Mouse (Mus musculus) cerebellum, postnatal 14 days (tissue): Measurements from ENCODE around the gene Jmy.
"Not testable (repeated sequence)": the region's sequence is repeated elsewhere in the genome, so short reads cannot be mapped to it uniquely, and the experiment has no call there.

ENCODE experiments used
- DNase-seq, 2 experiments: peaks; one replicate each; pipeline ENCODE4 v3.0.0; 2021; ENCODE audit warnings: mixed read lengths in 2 of 2

The Jmy gene

DNA sequence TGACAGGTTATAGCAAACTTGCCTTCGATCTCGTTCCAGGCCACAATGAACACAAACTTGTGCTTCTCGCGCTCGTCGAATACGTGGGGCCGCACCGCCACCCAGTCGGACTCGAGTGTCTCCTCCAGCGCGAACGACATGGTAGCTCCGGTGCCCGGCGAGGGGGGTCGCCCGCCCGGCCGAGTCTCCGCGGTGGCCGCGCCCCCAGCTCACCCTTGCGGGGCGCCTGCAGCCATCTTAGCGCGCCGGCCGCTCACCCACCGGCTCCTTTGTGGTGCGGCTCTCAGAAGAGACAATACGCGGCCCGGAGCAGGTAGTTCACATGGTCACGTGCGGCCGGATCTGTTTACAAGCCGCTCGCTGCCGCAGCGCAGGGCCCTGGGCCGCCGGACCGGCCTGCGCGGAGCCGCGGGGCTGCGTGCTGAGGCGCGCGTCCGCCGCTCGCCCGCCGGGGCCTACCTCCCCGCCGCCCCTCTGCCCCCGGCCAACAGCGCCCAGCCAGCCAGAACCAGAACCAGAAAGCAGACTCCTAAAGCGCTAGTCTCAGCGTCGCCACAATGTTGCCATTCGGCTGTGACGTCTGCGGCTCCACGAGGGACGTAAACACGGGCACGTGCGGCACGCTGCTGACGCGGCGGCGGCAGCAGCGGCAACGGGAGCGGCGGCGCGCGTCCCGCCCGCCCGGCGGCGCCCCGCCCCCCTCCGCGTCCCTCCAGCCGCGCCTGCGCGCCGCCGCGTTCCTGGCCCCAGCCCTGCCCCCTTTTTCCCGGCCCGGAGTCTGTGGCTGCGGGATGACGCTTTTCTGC lies at the start of gene Jmy:
Jmy (minus strand) TSS at position 642 of the 806 bp plus-strand sequence.
- peak; percentile 91 to 92 for DNase-seq

DNA sequence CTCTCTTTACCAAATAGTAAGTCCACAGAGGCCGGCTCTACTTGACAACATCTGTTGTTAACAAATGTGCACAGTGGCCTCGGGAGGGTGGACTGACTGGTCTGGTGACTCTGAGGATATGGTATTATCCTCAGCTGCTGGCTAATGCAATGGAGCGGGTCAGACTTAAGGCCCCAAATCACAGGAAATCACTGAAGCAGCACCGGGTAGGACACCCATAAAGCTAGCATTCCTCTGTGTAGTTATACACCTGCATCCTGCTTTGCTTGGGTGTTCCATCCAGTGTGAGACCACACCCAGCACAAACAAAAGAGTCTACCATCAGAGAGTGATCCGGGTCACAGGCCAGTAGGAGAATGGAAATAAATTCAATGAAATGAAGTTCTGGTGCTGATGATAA lies 48.0 kb upstream of the Jmy start:
- DNase-seq, result no peak

DNA sequence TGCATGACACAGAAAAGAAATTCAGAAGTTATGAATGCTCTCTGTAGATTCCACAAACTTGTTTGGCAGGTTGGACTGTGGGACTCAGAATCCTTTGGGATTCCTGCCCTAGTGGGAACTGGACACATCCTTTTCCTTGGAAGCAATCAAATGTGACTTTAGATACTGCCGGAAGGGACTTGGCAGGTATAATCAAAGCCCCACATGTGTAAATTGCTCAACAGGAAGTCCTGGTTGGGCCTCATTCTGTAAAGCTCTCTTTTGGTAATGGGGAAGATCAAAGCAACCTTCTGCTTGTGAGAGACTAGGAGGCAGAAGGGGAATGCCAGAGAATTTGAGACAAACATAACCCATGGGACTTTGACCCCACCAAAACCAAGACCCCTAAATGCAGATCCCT lies 46.4 kb upstream of the Jmy start:
- no peak for DNase-seq

DNA sequence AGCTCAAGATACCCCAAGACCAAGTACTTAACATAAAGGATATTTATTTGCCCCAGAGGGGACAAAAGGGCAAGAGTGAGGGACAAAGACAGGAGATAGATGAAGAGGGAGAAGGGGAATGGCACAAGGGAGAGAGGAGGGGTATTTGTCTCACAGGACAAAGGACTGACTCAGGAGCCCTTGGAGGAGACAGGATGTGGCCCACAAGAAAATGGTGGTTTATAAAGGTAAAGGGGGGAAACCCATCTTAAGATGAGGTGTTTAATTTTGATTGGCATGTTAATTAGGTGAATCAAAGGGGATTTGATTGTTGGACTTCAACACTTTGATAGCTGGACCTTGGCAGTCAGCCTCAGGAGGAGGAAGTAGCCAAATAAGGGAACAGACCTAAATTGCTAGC lies 44.7 kb upstream of the Jmy start:
- no peak for DNase-seq

DNA sequence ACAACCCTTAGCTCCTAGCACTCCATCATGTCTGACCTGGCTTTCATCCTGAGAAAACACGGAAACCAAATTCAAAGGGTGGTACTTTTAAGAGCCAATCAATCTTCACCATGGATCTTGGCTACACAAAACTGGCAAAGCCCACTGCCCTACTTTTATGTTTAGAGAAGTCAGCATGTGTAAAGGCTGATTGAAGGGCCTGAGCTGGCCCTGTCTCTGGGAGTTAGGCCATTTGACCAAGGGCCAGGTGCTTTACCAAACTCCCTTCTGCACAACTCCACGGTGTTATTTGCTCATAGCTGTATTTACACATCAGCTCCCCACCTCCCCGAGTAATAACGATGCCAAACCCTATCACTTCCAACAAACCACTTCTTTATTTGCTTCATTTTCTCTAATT lies 39.7 kb upstream of the Jmy start:
- DNase-seq, result peak; percentile 42 to 56

DNA sequence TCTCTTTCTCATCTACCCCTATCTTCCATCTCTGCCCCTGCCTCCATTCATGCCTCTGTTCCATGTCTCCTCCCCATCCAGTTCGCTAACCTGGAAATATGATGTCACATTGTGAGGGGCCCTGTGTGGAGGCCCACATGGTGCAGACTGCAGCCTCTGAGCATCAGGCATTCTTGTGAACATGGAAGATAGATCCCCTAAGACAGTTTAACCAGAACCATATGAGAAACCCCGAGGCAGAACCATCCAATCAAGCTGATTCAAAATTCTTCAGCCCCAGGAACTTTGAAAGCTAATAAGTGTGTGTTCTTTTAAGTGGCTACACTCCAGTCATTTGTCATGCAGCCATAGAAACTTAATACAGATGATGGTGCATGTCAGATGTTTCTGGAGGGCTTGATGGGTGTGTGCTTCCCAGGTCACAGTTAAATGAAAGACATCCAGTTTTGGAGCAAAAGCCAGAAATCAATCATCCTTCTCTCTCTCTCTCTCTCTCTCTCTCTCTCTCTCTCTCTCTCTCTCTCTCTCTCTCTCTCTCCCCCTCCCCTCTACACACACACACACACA lies 19.2 kb upstream of the Jmy start:
- DNase-seq, result no peak

DNA sequence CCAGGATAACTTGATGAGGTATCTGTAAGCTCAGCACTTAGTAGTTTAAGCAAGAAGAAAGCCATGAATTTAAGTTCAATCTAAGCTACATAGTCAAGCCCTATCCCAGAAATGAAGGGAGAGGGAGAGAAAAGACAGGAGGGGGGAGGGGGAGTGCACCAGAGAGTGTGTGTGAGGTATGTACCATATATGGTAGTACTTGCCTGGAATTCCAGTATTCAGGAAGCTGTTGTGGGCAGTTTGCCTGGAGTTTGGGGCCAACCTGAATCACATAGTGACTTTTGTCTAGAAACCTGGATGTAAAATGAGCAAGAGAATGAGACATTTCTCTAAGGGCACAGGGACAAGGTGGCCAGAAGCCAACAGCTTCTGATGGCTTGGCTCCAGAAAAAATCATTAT lies 17.6 kb upstream of the Jmy start:
- peak in 1 of 2 experiments; percentile 6 for DNase-seq

DNA sequence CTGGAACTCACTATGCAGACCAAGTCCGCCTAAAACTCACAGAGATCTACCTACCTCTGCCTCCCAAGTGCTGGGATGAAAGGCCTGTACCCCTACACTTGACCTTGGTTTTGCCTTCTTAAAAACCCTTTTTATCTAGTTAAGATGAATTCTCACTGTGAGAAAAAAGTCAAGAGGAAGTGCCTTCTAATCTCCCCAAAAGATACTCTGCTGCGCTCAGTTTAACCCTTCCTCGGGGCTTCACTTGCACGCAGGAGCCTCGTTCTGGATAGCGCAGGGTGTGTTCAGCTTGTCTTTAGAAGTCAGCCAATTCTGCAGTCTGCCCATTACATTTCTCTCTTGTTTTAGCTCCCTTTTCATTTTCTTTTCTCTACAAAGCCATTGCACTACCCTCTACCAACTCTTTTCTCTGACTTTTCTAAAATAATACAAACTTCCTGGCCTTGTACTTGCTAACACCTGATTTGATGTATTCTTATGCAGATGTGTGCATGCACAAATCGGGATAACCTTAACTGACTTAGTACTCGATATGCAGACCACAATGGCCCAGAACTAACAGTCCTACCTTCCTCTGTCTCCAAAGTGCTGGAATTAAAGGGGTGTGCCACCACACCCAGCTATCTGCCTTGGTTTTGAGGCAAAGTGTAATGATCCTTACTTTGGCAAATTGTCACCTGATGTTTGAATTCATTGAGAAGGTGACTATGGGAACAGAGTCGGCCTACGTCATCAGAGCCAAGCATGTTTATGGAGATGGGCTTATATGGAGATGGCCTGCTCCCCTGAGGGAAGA lies 14.6 kb upstream of the Jmy start:
- no peak for DNase-seq

DNA sequence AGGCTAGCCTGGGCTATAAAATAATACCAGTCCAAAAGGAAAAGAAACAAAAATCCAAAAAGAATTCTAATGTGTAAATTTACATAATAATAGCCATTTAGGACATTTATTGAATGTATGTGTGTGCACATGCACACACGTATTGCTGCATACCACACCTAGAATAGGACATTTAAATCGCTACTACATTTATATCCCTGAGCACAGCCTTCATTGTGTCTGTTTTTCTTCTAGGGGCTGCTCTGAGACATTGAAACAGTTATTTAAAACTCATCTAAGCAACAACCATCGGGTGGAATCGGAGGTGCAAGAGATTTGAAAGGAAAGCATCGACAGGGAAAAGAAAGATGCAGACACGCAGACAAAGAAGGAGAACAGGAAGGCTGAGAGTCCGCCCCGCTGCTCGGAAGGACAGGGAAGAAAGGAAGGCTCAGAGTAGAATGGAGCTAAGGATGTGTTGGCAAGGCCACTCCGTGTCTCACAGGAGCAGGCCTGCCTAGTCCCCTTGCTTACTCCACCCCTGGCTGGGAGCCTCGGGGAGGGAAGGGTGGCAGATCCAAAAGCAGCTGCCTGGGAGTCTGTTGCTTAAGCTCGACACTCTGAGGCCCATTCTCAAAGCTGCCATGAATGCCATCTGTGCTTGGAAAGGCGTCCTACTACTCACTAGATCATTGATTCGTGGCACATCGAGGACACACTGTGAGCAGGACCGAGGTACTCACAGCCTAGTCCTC lies 11.0 kb upstream of the Jmy start:
- DNase-seq, result peak; percentile 29 to 32

DNA sequence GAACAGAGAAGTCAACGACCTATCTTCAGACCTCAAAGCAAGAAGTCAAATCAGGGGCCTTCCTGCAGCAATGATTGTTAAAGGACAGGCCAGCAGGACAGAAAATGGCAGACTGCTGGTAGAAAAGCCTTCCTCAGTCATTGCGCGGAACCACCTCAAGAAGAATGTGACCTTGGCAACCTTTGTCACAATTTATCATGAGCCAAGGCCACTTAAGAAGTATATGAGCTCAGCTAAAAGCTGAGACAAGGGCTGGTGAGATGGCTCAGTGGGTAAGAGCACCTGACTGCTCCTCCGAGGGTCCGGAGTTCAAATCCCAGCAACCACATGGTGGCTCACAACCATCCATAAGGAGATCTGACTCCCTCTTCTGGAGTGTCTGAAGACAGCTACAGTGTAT lies 7.3 kb upstream of the Jmy start:
- not testable (repeated sequence) for DNase-seq

DNA sequence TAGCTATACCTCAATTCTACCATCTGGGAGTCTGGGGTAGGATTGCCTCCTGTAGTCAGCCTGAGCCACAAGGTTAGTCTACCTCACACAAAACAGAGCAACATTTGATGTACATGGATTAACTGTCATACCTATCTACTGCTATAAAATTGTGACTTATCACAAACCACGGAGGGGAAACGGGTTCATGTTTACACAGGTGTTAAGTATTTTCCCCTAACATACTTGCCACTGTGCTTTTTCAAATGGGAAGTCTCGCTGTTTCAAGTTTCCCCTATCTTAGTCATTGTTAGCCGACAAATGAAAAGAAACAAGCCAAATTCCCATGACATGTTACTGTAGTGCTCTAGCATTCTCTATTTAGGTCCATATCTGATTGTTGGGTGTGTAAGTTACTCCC lies 2.1 kb upstream of the Jmy start:
- DNase-seq, result no peak

DNA sequence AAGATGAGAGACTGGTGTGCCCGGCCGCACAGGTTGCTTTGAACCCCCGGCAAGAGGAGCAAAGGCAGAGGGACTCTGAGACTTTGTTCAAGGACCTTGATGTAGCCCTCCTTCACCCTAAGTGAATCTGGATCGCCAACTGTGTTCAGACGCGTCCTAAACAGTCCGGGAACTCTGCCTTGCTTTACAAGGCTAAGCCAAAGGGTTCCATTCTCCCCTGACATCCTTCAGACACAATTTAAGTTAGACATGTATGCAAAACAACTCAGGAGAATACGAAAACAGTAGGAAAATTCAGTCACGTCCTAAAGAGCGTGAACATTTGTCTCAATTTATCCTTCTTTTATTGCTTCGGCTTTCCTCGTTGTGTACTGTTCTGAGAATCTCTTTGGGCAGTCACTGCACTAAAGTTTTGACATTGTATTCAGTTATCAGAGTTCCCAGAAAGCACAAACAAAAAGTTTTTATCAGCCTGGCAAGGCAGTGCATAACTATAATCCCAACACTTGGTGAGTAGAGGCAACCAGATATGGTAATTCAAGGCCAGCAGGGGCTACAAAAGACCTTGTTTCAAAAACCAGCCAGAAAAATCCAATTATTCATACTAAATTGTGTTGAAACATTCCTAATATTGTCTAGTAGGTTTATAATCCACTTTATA lies 495 bp upstream of the Jmy start:
- DNase-seq, result no peak

DNA sequence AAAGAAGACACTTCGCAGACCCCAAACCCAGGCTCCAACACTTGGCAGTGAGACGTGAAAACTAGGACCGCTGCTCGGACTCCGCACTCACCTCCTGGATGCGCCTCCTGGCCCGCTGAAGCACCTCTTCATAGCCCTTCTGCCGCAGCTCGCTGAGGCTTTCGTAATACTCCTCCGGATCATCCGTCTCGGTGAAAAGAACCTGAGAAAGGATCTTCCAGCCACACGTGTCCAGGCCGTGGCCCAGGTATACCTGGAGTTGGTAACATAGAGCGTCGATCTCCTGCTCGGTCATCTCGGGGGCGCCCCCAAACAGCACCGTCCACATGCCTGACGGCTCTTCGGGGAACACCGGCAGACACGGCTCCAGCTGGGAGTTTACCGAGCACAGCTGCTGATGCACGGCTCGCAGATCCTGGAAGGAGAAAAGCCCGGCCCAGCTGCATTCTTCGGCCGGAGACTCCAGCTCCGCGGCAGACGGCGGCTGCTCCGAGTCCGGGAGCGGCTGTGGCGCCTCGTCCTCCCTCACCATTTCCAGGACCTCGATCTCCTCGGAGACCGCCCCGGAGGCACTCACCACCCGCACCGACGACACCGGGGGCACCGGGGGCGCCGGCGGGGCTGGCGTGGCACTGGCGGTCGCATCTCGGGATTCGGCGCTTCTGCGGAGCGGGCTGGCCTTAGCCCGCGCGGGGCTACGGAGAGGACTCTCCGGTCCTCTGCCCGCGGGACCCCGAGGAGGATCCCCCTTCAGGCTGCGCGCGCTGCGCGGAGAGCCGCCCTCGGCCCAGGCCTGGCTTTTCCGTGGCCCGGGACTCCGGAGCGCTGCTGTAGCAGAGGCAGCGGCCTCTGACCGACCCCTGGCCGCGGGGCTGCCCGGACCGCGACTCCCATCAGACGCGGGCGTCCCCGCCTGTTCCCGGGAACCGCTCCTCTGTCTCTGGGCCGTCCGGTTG lies 1.1 kb downstream of the Jmy start:
- peak; percentile 50 to 51 for DNase-seq

DNA sequence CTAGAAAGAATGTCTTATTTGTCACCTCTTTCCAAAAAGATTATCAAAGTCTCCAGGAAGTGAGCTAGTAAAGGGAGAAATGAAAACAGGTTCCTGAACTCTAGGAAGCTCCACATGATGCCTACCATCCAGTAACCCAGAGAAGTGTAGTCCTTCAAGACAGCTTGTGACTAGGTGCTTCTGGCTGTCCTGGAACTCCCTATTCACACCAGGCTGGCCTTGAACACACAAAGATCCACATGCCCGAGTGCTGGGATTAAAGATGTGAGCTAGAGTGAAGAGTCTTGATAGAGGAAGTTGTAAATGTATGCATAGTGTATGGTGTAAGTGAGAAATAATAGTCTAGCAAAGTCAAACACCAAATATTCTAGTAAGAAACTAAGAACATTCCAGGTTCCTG lies 2.6 kb downstream of the Jmy start:
- DNase-seq, result no peak

DNA sequence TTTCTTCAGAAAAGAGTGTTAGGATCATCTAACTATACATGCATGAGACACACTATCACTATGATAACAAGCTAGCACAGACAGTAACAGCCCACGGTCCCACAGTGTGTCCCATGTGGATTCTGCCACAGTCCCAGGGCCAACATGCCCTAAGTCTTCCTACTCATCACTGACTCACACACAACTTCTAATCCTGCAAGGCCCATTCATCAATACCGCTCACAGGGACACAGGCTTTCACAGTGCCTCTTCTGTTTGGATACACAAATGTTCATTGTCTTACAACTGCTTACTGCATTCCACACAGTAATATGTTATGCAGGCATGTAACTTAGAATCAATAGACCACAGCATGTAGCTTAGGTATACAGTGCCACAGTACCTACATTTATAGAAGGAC lies 11.1 kb downstream of the Jmy start:
- no peak for DNase-seq

DNA sequence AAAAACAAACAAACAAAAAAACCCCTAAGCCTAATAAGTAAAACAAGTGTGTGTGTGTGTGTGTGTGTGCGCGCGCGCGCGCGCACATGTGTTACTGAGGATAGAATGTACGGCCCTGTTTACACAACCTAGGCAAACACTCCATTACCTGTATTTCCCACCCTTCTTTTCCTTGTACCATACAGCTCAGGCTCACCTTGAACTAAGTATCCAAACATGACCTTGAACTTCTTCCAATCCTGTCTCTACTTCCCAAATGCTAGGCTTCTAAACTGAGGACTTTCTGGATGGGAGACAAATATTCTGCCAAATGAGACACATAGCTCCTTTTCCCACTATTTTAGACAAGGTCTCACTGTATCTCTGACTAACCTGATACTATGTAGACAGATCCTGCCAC lies 11.9 kb downstream of the Jmy start:
- DNase-seq, result no peak

DNA sequence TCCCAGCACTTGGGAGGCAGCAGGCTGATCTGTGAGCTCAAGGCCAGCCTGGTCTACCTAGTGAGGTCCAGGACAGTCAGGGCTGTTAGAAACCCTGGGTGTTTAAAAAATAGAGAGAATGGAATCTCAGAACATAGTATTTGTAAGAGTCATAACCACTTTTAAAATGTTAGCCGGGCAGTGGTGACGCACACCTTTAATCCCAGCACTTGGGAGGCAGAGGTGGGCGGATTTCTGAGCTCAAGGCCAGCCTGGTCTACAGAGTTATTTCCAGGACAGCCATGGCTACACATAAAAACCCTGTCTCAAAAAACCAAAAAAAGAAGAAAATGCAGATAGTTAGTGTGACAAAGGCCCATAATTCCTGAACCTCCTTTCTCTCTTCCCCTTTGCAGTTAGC lies 15.3 kb downstream of the Jmy start:
- DNase-seq, result no peak

DNA sequence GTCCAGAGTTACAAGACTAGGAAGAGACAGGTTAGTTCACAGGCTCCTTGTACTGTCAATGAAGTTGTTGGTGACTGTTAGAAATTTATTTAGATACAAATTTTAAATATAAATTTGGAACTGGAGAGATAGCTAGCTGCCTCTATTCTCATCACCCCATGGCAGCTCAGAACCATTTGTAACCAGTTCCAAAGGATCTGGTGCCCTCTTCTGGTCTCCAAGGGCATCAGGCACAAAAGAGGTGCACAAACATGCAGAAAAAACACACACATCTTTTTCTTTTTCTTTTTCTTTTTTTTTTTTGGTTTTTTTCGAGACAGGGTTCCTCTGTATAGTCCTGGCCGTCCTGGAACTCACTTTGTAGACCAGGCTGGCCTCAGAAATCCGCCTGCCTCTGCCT lies 18.5 kb downstream of the Jmy start:
- DNase-seq, result no peak

DNA sequence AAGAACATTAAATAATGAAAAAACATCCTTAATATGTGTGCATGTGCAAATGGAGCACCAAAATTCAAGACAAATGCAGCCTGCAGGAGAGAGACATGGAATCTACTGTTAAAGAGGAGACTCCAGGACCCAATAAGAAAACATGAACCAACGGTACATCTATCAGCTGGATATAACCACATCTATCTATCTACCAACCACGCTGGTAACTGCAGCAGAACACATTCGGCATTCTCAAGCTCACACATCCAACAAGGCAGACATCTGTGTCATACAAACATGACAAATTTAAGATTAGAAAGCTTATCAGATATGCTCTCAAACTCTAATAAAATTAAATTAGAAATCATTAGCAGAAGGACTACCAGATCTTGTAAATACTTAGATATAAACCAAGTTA lies 21.3 kb downstream of the Jmy start:
- no peak for DNase-seq

DNA sequence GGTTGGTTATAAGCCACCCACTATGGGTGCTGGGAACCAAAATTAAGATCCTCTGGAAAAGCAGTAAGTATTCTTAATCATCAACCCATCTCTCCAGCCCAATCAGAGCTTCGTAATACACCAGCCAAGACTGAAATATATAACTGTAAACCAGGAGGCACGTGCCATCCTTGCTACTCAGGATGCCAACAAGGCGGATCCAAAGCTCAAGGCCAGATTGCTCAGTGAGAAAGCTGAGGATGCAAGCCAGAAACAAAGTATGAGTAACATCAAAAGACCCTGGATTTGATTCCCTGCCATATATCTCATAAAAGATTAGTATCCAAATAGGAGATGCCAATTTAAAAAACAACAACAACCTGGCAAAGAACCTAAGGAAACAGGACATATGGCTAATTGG lies 31.3 kb downstream of the Jmy start:
- no peak for DNase-seq

DNA sequence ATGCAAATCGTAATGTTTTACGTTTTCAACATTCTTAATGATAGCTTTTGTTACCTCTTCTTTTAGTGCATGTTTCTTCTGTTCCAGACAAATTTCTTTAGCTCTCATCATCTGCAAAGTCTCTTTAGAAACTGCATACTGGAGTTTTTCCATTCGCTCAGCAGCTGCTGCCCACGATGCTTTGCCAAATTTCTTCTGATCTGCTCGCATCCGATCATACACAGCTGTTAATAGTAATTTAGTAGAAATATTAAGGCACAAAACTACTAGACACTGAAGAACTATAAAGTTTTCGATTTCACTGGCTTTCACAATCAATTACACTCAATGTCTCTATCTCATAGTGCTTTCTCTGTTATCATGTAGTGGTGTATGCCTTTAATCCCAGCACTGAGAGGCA lies 40.0 kb downstream of the Jmy start:
- no peak for DNase-seq

DNA sequence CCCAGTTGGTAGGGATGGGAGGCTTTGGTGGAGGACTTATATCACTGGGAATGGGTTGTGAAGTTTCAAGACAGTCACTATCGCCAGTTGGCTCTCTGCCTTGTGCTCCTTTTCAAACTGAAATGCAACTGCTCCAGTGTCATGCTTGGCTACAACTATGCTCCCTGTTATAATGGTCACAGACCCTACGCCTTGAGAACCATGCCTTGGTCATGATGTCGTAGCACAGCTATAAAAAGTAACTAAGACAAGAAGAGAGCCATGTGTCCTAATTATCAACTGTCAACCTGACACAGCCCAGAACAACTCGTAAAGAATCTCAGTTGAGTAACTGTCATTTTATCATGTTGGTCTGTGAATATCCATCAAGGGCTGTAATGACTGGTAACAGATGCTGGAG lies 41.0 kb downstream of the Jmy start:
- no peak for DNase-seq
